Mouse (Mus musculus) forebrain, embryonic 13.5 days (tissue): ENCODE measurements around the gene Prnd. TPM values are rescaled to one million over a fixed set of nuclear protein-coding genes. Genes with fewer than 3 reads are reported as not detected.

Experiments used
- polyA plus RNA-seq: library from polyadenylated mRNA; unstranded; fragments of >200 nt; fragmentation: Nextera tagmentation; extraction: Ambion mirVana; gene quantifications from 2 replicates; pipeline ENCODE4 v1.2.1, GENCODE M21; 2015

Gene Prnd
- polyA plus RNA-seq, 1 experiment from 2014 or later = 7.7 TPM

Other genes with a start within 250 kb of the Prnd start
- not detected in 2 replicates for gene Erv3, start 91.1 kb upstream of the Prnd start, polyA plus RNA-seq
- 103 and 110 TPM in 2 replicates for gene Prnp, start 40.9 kb upstream of the Prnd start, polyA plus RNA-seq
- gene Prn, start 40.9 kb upstream of the Prnd start, polyA plus RNA-seq = not detected in 2 replicates
- 21.1 and 22.1 TPM in 2 replicates for gene Rassf2, start 79.4 kb downstream of the Prnd start, polyA plus RNA-seq
- 16.6 and 19.1 TPM in 2 replicates for gene Slc23a2, start 194.2 kb downstream of the Prnd start, polyA plus RNA-seq